Mouse (Mus musculus) retina, postnatal 7 days (tissue): ENCODE measurements around the gene Ambra1.

Experiments
- DNase-seq: peaks from one replicate; pipeline ENCODE4 v3.0.0-alpha.2; 2012; ENCODE audit warnings: low read depth, low spot score

Ambra1 gene

GRCm38 (mm10) chr2:91959544-91960410, 229.8 kb downstream of the Ambra1 start:
- DNase-seq, result no peak

DNA sequence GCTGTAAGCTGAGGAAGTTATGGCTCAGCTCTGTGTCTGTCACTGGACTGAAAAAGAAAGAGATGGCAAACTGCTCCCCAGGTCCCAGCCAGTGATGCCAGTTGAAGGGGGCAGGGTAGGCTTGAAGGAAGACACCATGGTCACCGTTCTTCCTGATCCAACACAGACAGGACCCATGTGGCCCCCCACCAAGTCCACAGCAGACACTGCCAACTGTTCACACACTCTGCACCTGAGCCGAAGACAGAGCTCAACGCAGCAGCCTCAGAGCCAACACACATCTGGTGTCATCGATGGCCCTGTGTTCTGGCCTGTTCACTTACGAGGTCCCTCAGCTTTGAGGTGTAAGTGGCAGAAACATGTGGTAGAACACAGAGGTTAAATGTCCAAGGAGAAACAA, 230.5 kb downstream of the Ambra1 start:
- DNase-seq, result no peak

DNA sequence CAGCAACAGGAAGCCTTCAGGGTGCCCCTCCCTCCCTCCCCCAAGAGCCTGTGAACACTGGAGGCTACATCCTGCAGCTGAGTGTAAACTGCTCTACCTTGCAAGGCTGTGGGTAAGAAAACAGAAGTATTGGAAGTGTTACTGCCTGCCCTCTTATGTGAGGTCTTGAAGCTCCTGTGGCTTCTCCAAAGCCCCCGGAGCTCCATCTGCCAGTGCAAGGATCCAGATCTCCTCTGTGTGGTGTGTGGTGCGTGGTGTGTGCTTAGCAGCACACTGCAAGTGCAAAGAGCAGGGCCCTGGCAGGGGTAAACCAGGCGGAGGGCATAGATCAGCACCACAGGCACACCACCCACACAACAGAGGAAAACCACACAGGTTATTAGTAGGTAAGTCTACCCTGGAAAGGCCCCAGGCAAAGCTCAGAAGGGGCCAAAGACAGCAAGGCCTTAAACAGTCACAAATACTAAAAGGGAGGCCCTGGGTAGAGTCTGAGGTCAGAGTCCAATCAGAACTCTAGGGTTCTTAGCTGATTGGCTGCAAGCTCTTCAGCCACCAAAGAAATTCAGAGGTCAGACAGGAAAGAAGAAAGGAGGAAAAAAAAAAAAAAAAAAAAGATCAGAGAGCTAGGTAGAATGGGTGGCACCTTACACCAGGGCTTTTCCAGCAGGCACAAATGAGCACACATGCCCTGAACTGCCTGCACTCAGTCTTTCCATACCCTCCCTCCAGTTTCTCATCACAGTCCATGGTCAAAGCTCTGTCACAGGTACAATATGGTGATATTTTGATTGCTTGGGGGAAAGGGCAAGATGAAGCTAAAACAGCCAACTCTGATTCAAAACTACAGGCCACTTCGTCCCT, 232.2 kb downstream of the Ambra1 start:
- no peak for DNase-seq

- DNase-seq, result no peak
Measured at GRCm38 (mm10) chr2:91962864-91963401, 233.0 kb downstream of the Ambra1 start.

DNA sequence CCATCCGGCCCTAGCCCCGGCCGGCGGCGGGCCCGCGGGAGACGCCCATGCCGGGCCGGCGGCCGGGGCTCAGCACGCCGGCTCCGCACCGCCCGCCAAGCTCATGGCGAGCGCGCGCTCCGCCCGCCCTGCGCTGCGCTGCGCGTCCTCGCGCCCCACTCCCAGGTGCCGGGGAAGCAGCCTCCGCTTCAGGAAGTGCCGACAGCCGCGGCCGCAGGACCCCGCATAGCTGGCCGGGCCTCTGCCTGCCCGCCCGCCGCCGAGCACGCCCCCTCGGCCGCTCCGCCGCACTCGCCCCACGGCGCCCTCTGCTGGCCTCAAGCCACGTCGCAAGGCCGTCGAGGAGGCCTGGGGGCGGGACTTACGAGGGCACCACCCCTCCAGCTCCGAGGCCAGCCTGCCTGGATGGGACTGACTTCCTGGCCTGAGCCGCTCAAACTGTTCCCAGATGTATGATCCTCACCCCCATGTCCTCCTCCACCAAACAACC, 233.6 kb downstream of the Ambra1 start:
- peak; percentile 90 for DNase-seq

GRCm38 (mm10) chr2:91964610-91965204, 234.8 kb downstream of the Ambra1 start:
- no peak for DNase-seq

GRCm38 (mm10) chr2:91965417-91965816, 235.5 kb downstream of the Ambra1 start:
- DNase-seq, result no peak

GRCm38 (mm10) chr2:91966367-91966766, 236.4 kb downstream of the Ambra1 start:
- DNase-seq, result no peak

GRCm38 (mm10) chr2:91967962-91968361, 238.0 kb downstream of the Ambra1 start:
- DNase-seq, result no peak
